In genomic region chr12:9920401-9920800, GRCm38 (mm10) we compare ENCODE assay signal across 14 mouse cellular contexts.
DNase-seq lines count a peak whose midpoint lies in the region.
"Had no signal": no experiment of that assay in that cellular context is flagged by ENCODE, and none has a peak within 500 bp of the region (broad histone marks: within the 10 kb centered on the region; RNA-seq: fewer than 3 reads in every experiment).

No protein-coding gene starts in this region.

- intact Hi-C loops in gastrocnemius, postnatal 14 days (cut with DNase I; ENCODE audit: low total_unique reads): no loop called here

- DNase-seq in gastrocnemius, postnatal 25 days: peak; percentile 14
- no peak for DNase-seq in gastrocnemius, postnatal 14 days
- DNase-seq in heart, adult 8-10 months (ENCODE audit: low spot score): peak; percentile 51
- DNase-seq in heart, postnatal 4 days: no peak
- DNase-seq in adipocyte (ENCODE audit: low spot score): peak; percentile 26
- peak; percentile 48 for DNase-seq in skeletal muscle tissue, adult 2 months (ENCODE audit: low read depth, low spot score)
- DNase-seq: adrenal gland, adult 8-10 months; adrenal gland, postnatal 25 days; cerebellum, adult 11-12 months; cerebellum, adult 8-10 months; cerebellum, postnatal 10 days; cerebellum, postnatal 36 days; embryo, embryonic 11 days; kidney, adult 2 months had no signal

Comparison
In these comparisons a context has a peak if more than half of its experiments do, and no peak if none do; other contexts are left out.
1. DNase-seq: peak in gastrocnemius, postnatal 25 days (single experiment), heart, adult 8-10 months (single experiment), adipocyte (single experiment) and skeletal muscle tissue, adult 2 months (single experiment); none in gastrocnemius, postnatal 14 days (single experiment) and heart, postnatal 4 days (single experiment).